Comparison of ENCODE assay signal across 22 mouse cellular contexts in the genomic region with DNA sequence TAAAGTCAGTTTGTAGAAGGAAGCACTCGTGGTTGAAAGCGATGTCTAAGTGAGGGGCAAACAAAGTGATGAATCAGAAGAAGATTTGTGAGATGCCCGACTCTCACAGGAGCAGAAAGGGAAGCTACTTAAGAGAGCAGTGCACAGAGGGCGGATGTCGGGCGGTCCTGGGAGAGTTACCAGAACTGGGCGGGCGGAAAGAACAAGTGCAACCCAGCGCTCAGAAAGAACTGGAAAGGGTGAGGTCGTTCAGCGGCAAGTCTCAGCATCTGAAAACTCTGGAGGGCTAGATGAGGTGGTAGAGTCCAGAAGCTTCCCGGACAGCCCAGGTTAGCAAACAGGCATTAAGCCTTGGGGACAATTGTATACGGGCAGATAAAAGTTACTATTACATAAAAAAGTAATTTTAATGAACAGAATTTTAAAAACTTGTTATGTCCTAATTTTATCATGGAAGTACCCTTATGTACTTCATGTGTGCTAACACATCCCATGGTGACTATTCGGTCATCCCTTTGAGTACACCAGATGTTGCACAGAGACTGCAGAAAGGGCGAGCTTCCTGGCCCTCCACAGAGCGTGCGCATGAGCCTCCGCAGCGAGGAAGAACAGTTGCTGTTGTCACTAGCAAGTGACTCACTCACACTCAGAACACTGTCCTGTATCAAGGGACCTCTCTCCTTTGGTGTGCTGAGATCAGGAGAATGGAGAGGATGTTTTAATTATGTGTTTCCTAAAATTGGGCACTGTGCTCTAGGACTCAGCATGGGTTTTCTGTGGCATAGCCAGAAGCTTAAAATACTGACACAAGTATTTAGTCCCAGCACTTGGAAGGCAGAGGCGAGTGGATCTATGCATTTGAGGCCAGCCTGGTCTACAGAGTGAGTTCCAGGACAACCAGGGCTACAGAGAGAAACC. TPM values are rescaled to one million over a fixed set of nuclear protein-coding genes. Genes with fewer than 3 reads are reported as not detected.
DNase-seq lines count a peak whose midpoint lies in the region; ATAC-seq and TF ChIP-seq lines count a peak whose summit lies in the region.
"Had no signal": no experiment of that assay in that cellular context is flagged by ENCODE, and none has a peak within 500 bp of the region (broad histone marks: within the 10 kb centered on the region; RNA-seq: fewer than 3 reads in every experiment).

No protein-coding gene starts in this region.

- 89% methylated on average over 20 of the region's 20 CpGs for WGBS in heart, embryonic 10.5 days

- intact Hi-C loops in heart, postnatal 25 days (cut with DNase I): no loop called here

- ATAC-seq in G1E (ENCODE audit: extremely low read depth, insufficient number of reproducible peaks, low FRiP score, poor library complexity, severe bottlenecking): no peak
- ATAC-seq: activated CD4-positive, CD25-positive, alpha-beta regulatory T cell, adult 4 months; forebrain, embryonic 15.5 days; Patski had no signal

- DNase-seq in cerebellum, adult 8-10 months: peak; percentile 34
- DNase-seq in cerebellum, adult 11 months: no peak
- no peak for DNase-seq in heart, embryonic 10.5 days (ENCODE audit: low spot score)
- no peak for DNase-seq in heart, postnatal 25 days (ENCODE audit: low spot score)
- no peak for DNase-seq in G1E (ENCODE audit: low spot score)
- peak; percentile 75 for DNase-seq in brain, adult 2 months (ENCODE audit: low read depth, low spot score)
- no peak for DNase-seq in thymus, postnatal 4 days
- DNase-seq: adrenal gland, adult 8-10 months; gastrocnemius, postnatal 25 days; kidney, adult 11 months; layer of hippocampus, adult 9-11 months; liver, embryonic 13.5 days; lung, adult 2 months; lung, postnatal 14 days had no signal

- TF ChIP-seq CTCF in G1E (IDR thresholded peaks at IDR 0.05; ENCODE audit: low read depth, low read length): no peak

- peaks cover 34% of the 10 kb centered on the region for H3K4me1 ChIP-seq in heart, embryonic 10.5 days
- H3K4me1 ChIP-seq in G1E (ENCODE audit: insufficient read depth, low read depth, low read length): peaks cover 47% of the 10 kb centered on the region

- no peaks in the 10 kb centered on the region for H3K9me3 ChIP-seq in heart, embryonic 10.5 days
- no peaks in the 10 kb centered on the region for H3K9me3 ChIP-seq in G1E (replicated peaks)
- H3K9me3 ChIP-seq: embryonic facial prominence, embryonic 10.5 days; forebrain, embryonic 15.5 days; hindbrain, embryonic 12.5 days; liver, embryonic 13.5 days; midbrain, embryonic 12.5 days; neural tube, embryonic 15.5 days had no signal

- no peak overlapping the region for H3K4me3 ChIP-seq in heart, embryonic 10.5 days
- peak overlapping the region; percentile 14; the same call in 1 of the 2 replicates for H3K4me3 ChIP-seq in G1E (ENCODE audit: low read depth, low read length)
- H3K4me3 ChIP-seq: embryonic facial prominence, embryonic 10.5 days; forebrain, embryonic 15.5 days; hindbrain, embryonic 12.5 days; left cerebral cortex, adult 2 months; liver, embryonic 13.5 days; midbrain, embryonic 12.5 days; neural tube, embryonic 15.5 days had no signal

- H3K36me3 ChIP-seq in heart, embryonic 10.5 days: peaks cover 17% of the 10 kb centered on the region
- H3K36me3 ChIP-seq in G1E (replicated peaks): peaks cover 27% of the 10 kb centered on the region
- H3K36me3 ChIP-seq: embryonic facial prominence, embryonic 10.5 days; forebrain, embryonic 15.5 days; hindbrain, embryonic 12.5 days; liver, embryonic 13.5 days; midbrain, embryonic 12.5 days; neural tube, embryonic 15.5 days had no signal

- H3K27me3 ChIP-seq in heart, embryonic 10.5 days (ENCODE audit: insufficient read depth, poor library complexity, severe bottlenecking): no peaks in the 10 kb centered on the region
- no peaks in the 10 kb centered on the region; the same call in 1 of the 2 replicates for H3K27me3 ChIP-seq in G1E (ENCODE audit: insufficient read depth, low read length)
- H3K27me3 ChIP-seq: forebrain, embryonic 15.5 days; hindbrain, embryonic 12.5 days; midbrain, embryonic 12.5 days; neural tube, embryonic 15.5 days; Patski had no signal

- 0 out of 2 replicates have a peak overlapping the region, but pooled peaks have one; percentile 29 for H3K27ac ChIP-seq in heart, embryonic 10.5 days
- H3K27ac ChIP-seq: embryonic facial prominence, embryonic 10.5 days; forebrain, embryonic 15.5 days; hindbrain, embryonic 12.5 days; left cerebral cortex, adult 2 months; liver, embryonic 13.5 days; midbrain, embryonic 12.5 days; neural tube, embryonic 15.5 days had no signal

RNA-seq across cellular contexts. Expression of a gene that starts 38.6 kb away (rescaled TPM):
- polyA plus RNA-seq in heart, embryonic 10.5 days (2016; fragmentation: Nextera tagmentation; extraction: Ambion mirVana): 128 and 173 TPM in 2 replicates
- total RNA-seq in heart, postnatal 25 days (2021): 10 to 100 TPM; 50.2 to 53.3 TPM
- 80.2 and 89.2 TPM in 2 replicates for total RNA-seq in G1E (2014; fragmentation: Nextera tagmentation)
- 78.0 and 81.6 TPM in 2 replicates for total RNA-seq in G1E (2017)
- 9.2 and 10.9 TPM in 2 replicates for polyA plus RNA-seq in G1E (2012)

Comparison
In these comparisons a context has a peak if more than half of its experiments do, and no peak if none do; other contexts are left out.
1. DNase-seq: peak in cerebellum, adult 8-10 months (single experiment) and brain, adult 2 months (single experiment); none in cerebellum, adult 11 months (single experiment), heart, embryonic 10.5 days (single experiment), heart, postnatal 25 days (single experiment), G1E (single experiment) and thymus, postnatal 4 days (single experiment).